Mouse (Mus musculus) midbrain, embryonic 13.5 days (tissue): ENCODE measurements around the gene Clba1. TPM values are rescaled to one million over a fixed set of nuclear protein-coding genes. Genes with fewer than 3 reads are reported as not detected.

Experiments
- ATAC-seq: fragments of 200-750 bp; cut with Nextera tagmentation; 2 replicates; pipeline ENCODE4 v1.8.0; 2017; ENCODE audit warnings: mild to moderate bottlenecking, moderate TSS enrichment, moderate library complexity
- H3K27ac ChIP-seq: fragments of 300-500 bp; sonication (generic); 2 replicates; pipeline ENCODE4 v1.5.1; 2015; ENCODE audit warnings: inconsistent platforms, mild to moderate bottlenecking, moderate library complexity
- H3K27me3 ChIP-seq: fragments of 300-500 bp; sonication (generic); 2 replicates; pipeline ENCODE4 v1.6.1; 2015; ENCODE audit warnings: mild to moderate bottlenecking, inconsistent platforms
- H3K36me3 ChIP-seq: fragments of 300-500 bp; sonication (generic); 2 replicates; pipeline ENCODE4 v1.6.1; 2015; ENCODE audit warnings: mild to moderate bottlenecking, inconsistent platforms
- H3K4me1 ChIP-seq: fragments of 300-500 bp; sonication (generic); replicated peaks from 2 replicates; pipeline ENCODE4 v1.6.1; 2015; ENCODE audit warnings: inconsistent platforms
- H3K4me2 ChIP-seq: fragments of 300-500 bp; sonication (generic); replicated peaks from 2 replicates; pipeline ENCODE4 v1.6.1; 2015; ENCODE audit warnings: moderate library complexity, mild to moderate bottlenecking, inconsistent platforms
- H3K4me3 ChIP-seq: fragments of 300-500 bp; sonication (generic); replicated peaks from 2 replicates; pipeline ENCODE4 v1.5.1; 2015; ENCODE audit warnings: mild to moderate bottlenecking, inconsistent platforms
- H3K9ac ChIP-seq: fragments of 300-500 bp; sonication (generic); replicated peaks from 2 replicates; pipeline ENCODE4 v1.6.1; 2015; ENCODE audit warnings: mild to moderate bottlenecking, inconsistent platforms
- H3K9me3 ChIP-seq: fragments of 300-500 bp; sonication (generic); 2 replicates; pipeline ENCODE4 v1.6.1; 2016; ENCODE audit warnings: mild to moderate bottlenecking, inconsistent platforms
- WGBS: fragments of 180-500 bp; shearing (Covaris S2); methylation state at CpG from one replicate; pipeline ENCODE4 v1.1.7; 2015; 5-methylcytosine and 5-hydroxymethylcytosine counted together
- polyA plus RNA-seq: library from polyadenylated mRNA; unstranded; fragments of >200 nt; fragmentation: Nextera tagmentation; extraction: Ambion mirVana; gene quantifications from 2 replicates; pipeline ENCODE4 v1.2.1, GENCODE M21; 2015

Clba1 gene
- polyA plus RNA-seq, 1 experiment from 2014 or later, result 22.7 TPM

DNA sequence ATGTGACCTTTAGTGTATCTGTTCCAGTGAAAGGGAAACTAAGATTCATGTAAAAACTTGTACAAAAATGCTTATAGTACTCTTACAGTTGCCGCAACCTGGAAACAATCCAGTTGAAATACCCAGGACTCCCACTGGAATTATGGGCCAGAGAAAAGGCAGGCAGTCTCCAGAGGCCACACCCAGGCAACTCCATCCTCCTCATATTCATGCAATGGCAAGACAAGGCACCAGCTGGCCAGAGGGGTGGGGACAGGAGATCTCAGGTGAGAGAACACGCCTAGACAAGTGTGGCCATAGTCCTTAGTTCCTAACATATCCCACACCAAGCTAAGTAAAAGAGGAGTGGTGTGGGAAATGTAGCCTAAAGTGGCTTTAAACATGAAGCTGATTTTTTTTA, 13.9 kb downstream of the Clba1 start:
- H3K9ac ChIP-seq, result no peak overlapping the region; the same call in 1 of the 2 replicates

DNA sequence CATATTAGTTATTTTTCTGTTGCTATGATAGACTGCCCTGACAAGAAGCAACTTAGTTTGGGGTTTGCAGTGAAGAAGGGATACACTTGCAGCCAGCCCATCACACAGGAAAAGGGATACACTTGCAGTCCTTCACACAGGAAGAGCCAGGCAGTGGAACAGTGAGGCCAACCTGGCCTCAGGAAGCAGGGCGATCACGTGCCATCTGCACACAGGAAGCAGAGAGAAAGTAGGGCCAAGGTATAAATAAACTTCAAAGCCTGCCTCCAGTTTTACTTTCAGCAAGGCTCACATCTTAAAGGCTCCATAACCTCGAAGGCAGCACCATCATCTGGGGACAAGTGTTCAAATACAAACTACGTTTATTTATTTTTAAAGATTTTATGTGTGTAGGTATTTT, 14.5 kb downstream of the Clba1 start:
- Histone ChIP-seq H3K36me3 (peaks cover 80% of the 10 kb centered on the region), H3K4me1 (peaks cover 62% of the 10 kb centered on the region), H3K9ac (no peak overlapping the region), H3K27ac (no peak overlapping the region), H3K4me3 (no peak overlapping the region), H3K4me2 (no peak overlapping the region), H3K27me3 (no peaks in the 10 kb centered on the region), H3K9me3 (no peaks in the 10 kb centered on the region)
- no peak for ATAC-seq
- WGBS, result 89% methylated on average over 4 of the region's 4 CpGs

More for the DNA sequence above, 13.9 kb downstream of the Clba1 start:
- Histone ChIP-seq H3K27ac (no peak overlapping the region), H3K4me3 (no peak overlapping the region), H3K9me3 (no peaks in the 10 kb centered on the region), H3K36me3 (peaks cover 82% of the 10 kb centered on the region), H3K4me1 (peaks cover 56% of the 10 kb centered on the region), H3K4me2 (no peak overlapping the region), H3K27me3 (no peaks in the 10 kb centered on the region)
- 87% methylated on average over 2 of the region's 2 CpGs for WGBS
- ATAC-seq, result no peak

DNA sequence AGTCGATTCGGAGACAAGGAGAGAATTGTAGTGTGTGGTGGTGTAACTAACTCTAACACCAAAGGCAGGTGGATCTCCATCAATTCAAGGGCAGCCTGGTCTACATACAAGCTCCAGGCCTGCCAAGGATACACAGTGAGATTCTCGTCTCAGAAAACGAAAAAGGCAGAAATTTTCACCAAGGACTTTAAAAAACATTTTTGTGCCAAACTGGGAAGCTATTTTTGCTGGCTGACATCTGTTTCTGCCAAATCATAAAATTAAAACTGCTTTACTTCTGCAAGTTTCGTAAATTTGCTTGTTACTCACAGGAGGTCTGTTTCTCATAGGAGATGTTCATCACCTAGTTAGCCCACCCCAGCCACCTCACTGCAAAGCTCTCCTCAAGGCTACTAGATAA, 17.2 kb downstream of the Clba1 start:
- H3K9ac ChIP-seq, result peak overlapping the region; percentile 97; the same call in 1 of the 2 replicates
- H3K4me1 ChIP-seq, result peaks cover 73% of the 10 kb centered on the region
- peak overlapping the region; percentile 7; the same call in 1 of the 2 replicates for H3K4me3 ChIP-seq
- peak overlapping the region; percentile 20; the same call in 1 of the 2 replicates for H3K4me2 ChIP-seq
- H3K27ac ChIP-seq, result no peak overlapping the region
- H3K36me3 ChIP-seq, result peaks cover 54% of the 10 kb centered on the region
- WGBS, result 88% methylated on average over 5 of the region's 5 CpGs
- ATAC-seq, result no peak
- H3K27me3 ChIP-seq, result no peaks in the 10 kb centered on the region
- no peaks in the 10 kb centered on the region for H3K9me3 ChIP-seq

DNA sequence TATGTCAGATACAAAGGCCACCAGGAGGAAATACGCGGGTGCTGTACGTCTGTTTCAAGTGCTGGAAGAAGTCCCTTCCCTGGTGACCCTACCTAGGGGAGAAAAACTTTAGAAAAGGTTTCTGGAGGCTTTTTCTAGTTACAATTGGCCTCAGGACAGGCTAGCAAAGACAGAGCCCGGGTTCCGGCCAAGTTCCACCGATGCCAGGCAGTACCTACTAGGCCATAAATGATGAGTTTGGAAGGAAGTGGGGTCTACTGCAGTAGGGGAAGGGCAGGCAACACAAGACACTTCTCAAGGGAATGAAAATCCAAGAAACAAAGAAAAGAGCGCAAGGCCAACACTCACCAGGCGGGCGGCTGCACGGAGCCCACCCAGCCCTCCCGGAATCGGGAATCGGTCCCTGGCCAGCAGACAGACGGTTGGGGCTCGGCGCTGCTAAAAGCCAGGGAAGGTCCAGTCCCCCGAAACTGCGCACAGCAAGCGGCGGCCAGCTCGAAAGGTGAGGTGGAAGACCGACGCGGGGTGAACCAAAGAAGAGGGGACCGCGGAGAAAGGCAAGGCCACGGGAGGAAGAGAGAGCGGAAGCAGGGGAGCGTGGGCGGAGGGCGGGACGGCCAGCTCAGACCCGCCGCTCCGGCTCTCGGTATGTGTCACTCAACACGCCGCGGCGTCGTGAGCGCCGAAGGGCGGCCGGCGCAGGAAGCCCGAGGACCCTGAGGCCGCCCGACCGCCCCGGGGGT, 19.9 kb downstream of the Clba1 start:
- Histone ChIP-seq H3K4me3 (peak overlapping the region; percentile 94), H3K27me3 (no peaks in the 10 kb centered on the region), H3K27ac (peak overlapping the region; percentile 94), H3K36me3 (peaks cover 49% of the 10 kb centered on the region), H3K4me1 (peaks cover 64% of the 10 kb centered on the region), H3K4me2 (peak overlapping the region; percentile 93), H3K9ac (peak overlapping the region; percentile 97), H3K9me3 (no peaks in the 10 kb centered on the region)
- under 1% methylated on average over 37 of the region's 51 CpGs for WGBS
- ATAC-seq, result peak; percentile 86

DNA sequence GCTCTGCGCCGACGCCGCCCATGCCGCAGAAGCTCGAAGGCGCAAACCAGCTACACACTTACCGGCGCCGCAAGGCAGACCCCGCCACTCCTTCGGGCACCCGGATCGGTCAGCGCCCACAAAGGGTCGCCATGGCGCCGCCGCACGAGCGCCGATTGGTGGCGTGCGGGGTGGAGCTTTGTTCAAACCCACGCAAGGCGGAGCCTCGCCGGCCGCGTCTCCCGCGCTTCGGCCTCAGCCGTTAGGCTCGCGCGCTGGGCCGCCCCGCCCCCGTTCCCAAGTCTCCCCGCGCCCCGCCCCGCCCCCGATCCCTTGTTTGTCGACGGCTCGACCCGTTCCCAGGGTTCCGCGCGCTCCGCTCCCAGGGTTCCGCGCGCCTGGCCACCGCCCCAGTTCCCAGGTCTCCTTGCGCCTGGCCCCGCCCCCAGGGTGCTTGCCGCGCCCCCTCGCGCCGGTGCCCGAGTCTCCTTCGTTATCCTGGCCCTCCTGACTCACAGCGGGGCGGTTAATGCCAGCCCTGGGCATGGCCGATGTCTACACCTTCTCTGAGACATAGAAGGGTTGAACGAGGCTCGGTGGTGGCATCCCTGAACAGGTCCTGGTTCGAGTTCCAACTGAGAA, 20.6 kb downstream of the Clba1 start, which contains the start of gene Cdca4:
Cdca4 (minus strand) TSS at position 180 of the 621 bp plus-strand sequence.
- peak; percentile 98 for ATAC-seq
- peak within 1 kb of the TSS; percentile 93 for H3K4me2 ChIP-seq
- no peaks in the 10 kb centered on the region for H3K27me3 ChIP-seq
- H3K4me1 ChIP-seq, result peaks cover 57% of the 10 kb centered on the region
- H3K9me3 ChIP-seq, result no peaks in the 10 kb centered on the region
- peak within 1 kb of the TSS; percentile 94 for H3K4me3 ChIP-seq
- H3K36me3 ChIP-seq, result peaks cover 45% of the 10 kb centered on the region
- H3K9ac ChIP-seq, result peak within 1 kb of the TSS; percentile 97
- 2% methylated on average over 72 of the region's 72 CpGs for WGBS
- peak within 1 kb of the TSS; percentile 94 for H3K27ac ChIP-seq

DNA sequence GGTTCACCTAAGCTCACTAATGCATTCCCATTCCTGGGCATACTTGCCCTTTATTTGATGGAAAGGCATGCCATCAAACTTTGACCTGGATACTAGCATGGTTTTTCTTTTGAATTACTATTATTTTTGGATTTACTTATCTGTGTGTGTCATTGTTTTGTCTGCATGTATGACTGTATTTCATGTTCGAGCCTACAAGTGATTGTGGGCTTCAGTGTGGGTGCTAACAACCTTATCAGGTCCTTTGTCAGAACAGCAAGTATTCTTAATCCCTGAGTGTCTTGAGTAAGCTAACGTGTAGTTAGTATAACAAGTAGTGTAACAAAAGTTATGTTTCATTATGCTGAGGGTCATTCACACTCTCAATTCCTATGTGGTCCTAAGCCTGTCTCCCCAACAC, 21.4 kb downstream of the Clba1 start:
- no peak for ATAC-seq
- H3K27me3 ChIP-seq, result no peaks in the 10 kb centered on the region
- H3K36me3 ChIP-seq, result peaks cover 38% of the 10 kb centered on the region
- H3K27ac ChIP-seq, result peak overlapping the region; percentile 79
- H3K9ac ChIP-seq, result peak overlapping the region; percentile 85
- H3K4me2 ChIP-seq, result peak overlapping the region; percentile 57
- H3K4me3 ChIP-seq, result peak overlapping the region; percentile 94
- 22% methylated on average over 2 of the region's 2 CpGs for WGBS
- peaks cover 49% of the 10 kb centered on the region for H3K4me1 ChIP-seq
- no peaks in the 10 kb centered on the region for H3K9me3 ChIP-seq

DNA sequence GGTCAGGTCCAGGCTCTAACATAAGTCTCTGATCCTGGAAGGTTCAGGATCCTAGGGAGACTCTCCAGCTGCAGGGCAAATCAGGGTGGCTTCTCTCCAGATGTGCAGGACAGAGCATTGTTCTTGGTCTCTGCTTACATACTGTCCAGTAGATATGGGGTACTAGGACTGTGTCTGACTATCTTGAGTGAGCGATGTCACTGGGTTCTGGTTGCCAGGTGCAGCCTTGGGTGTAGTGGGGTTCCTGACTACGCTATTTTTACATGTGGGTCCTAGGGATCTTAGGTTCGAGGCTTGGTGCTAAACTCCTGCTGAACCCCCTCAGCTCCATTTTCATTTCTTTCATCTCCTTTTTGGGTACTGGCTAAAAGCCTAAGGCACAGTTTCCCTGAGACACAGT, 21.8 kb downstream of the Clba1 start:
- peak overlapping the region; percentile 57 for H3K4me2 ChIP-seq
- no peak for ATAC-seq
- peaks cover 46% of the 10 kb centered on the region for H3K4me1 ChIP-seq
- H3K9ac ChIP-seq, result peak overlapping the region; percentile 85
- H3K9me3 ChIP-seq, result no peaks in the 10 kb centered on the region
- no peaks in the 10 kb centered on the region for H3K27me3 ChIP-seq
- peak overlapping the region; percentile 94 for H3K4me3 ChIP-seq
- 89% methylated on average over 3 of the region's 3 CpGs for WGBS
- H3K36me3 ChIP-seq, result peaks cover 36% of the 10 kb centered on the region
- H3K27ac ChIP-seq, result no peak overlapping the region

DNA sequence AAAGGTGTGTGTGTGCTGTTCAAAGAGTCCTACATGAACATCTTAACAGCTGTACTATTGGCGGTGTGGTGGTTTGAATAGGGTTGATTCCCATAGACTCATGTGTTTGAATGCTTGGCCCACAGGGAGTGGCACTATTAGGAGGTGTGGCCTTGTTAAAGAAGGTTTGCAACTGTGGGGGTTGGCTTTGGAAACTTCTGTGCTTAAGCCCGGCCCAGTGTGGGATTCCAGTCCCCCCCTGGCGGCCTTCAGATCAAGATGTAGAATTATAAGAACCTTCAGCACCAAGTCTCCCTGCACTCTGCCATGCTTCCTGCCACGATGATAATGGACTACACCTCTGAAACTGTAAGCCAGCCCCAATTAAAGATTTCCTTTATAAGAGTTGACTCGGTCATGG, 23.7 kb downstream of the Clba1 start:
- no peak overlapping the region for H3K4me3 ChIP-seq
- H3K4me1 ChIP-seq, result peaks cover 28% of the 10 kb centered on the region
- H3K27ac ChIP-seq, result no peak overlapping the region
- WGBS, result 95% methylated on average over 5 of the region's 5 CpGs
- no peak for ATAC-seq
- no peaks in the 10 kb centered on the region for H3K9me3 ChIP-seq
- H3K4me2 ChIP-seq, result no peak overlapping the region
- no peaks in the 10 kb centered on the region for H3K27me3 ChIP-seq
- no peak overlapping the region for H3K9ac ChIP-seq
- H3K36me3 ChIP-seq, result peaks cover 19% of the 10 kb centered on the region

DNA sequence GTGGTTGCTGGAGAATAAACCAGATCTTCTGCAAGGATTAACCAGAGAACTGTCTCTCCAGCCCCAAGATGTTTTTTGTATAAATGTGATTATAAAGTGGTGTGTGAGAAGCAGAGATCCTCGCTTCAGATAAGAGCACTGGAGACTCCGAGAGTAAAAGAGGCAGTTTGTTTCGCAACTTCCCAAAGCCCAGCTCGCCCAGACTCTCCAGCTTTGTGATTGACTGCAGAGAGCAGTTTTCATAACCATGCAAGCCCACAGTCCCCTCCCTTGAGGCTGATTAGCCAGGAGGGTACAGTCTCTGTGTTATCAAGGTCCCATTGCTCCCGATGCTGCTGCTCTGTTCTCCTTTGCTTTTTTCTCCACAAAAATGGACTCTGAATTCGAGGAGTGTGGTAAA, 24.8 kb downstream of the Clba1 start:
- Histone ChIP-seq H3K27me3 (no peaks in the 10 kb centered on the region), H3K9me3 (no peaks in the 10 kb centered on the region), H3K9ac (no peak overlapping the region), H3K4me3 (no peak overlapping the region), H3K36me3 (peaks cover 14% of the 10 kb centered on the region), H3K4me2 (no peak overlapping the region), H3K4me1 (peaks cover 17% of the 10 kb centered on the region), H3K27ac (no peak overlapping the region)
- ATAC-seq, result no peak
- 91% methylated on average over 6 of the region's 6 CpGs for WGBS

DNA sequence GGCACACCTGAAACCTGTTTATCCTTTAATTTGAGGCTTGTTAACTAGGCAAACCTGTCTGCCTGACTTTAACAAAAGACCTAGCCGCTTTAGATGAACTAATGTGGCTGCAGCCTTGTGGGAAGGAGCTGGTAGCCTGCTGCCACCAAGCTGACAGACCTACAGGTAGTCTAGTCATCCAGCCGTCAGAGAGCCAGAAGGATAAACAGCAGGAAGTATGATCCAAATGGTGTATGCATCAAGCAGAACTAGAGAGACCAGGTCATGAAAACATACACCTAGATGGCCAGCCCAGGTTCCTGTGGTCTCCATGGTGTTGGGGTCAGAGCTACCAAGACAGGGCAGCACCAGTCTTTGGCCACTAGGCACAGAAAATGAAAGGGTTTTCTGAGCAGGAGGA, 26.3 kb downstream of the Clba1 start:
- ATAC-seq, result no peak
- Histone ChIP-seq H3K4me1 (peaks cover 17% of the 10 kb centered on the region), H3K27me3 (no peaks in the 10 kb centered on the region), H3K4me2 (no peak overlapping the region), H3K9me3 (no peaks in the 10 kb centered on the region), H3K9ac (no peak overlapping the region), H3K4me3 (no peak overlapping the region), H3K27ac (no peak overlapping the region), H3K36me3 (peaks cover 14% of the 10 kb centered on the region)
- 78% methylated on average over 2 of the region's 2 CpGs for WGBS

DNA sequence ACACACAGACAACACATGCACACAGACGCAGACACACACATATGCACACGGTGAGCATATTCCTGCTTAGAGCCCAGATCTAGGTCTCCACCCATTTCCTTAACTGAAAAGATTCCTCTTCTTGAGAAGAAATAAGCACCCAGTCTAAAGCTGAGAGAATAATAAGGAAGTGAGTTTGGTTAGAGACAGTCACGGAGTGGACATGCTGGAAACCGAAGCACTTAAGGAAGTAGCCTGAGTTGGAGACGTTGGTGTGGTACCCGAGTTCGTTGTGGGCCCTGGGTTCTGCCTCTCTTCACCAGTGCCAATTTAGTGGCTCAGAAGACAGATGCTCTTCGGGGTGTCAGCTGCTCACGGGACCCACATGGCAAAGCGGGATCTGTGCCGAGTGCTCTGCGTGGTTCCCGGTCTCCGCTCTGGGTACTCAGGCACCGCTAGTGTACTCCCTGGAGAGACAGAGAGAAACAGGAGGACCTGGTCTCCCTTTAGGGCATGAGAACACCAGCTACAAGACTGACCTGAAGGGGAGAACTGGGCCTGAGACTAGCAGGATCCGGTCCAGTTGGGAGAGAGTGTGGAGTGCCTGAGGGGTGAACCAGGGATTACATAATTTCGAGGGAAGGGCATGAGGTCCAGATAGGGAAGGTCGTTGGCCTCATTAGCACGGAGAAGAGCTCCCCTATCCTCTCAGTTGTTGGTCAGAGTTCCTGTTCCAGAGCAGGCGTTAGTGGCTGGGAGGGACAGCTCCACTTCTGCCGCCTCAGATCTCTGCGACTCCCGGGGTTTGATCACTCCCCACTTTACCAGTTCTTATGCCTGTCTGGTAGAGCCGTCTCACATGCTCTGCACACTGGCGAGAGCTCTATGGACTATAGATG, 31.7 kb downstream of the Clba1 start:
- Histone ChIP-seq H3K9ac (no peak overlapping the region), H3K27ac (no peak overlapping the region), H3K4me2 (no peak overlapping the region), H3K4me1 (no peaks in the 10 kb centered on the region), H3K4me3 (no peak overlapping the region), H3K36me3 (no peaks in the 10 kb centered on the region), H3K9me3 (no peaks in the 10 kb centered on the region), H3K27me3 (no peaks in the 10 kb centered on the region)
- ATAC-seq, result no peak
- WGBS, result 86% methylated on average over 25 of the region's 25 CpGs
